Mouse (Mus musculus): ENCODE measurements around the gene Ephb1. TPM values are rescaled to one million over a fixed set of nuclear protein-coding genes. Genes with fewer than 3 reads are reported as not detected.

Ephb1 gene
- polyA plus RNA-seq, 1 experiment from 2014 or later = 0.66 TPM

- WGBS = 50% methylated on average over 11 of the region's 11 CpGs
- Histone ChIP-seq H3K9me3 (replicated peaks) (no peaks in the 10 kb centered on the region), H3K9ac (no peak overlapping the region), H3K4me2 (no peak overlapping the region), H3K4me1 (replicated peaks) (no peaks in the 10 kb centered on the region), H3K4me3 (no peak overlapping the region), H3K36me3 (no peaks in the 10 kb centered on the region), H3K27ac (ENCODE audit: poor library complexity, severe bottlenecking) (no peak overlapping the region), H3K27me3 (replicated peaks) (peaks cover 10% of the 10 kb centered on the region; the same call in 1 of the 2 replicates)
- ATAC-seq (ENCODE audit: insufficient number of reproducible peaks, low FRiP score) = no peak
These were observed 18.8 kb downstream of the Ephb1 start for GRCm38 (mm10) chr9:102335571-102336282.

GRCm38 (mm10) chr9:102330266-102331060, 24.0 kb downstream of the Ephb1 start:
- Histone ChIP-seq H3K4me2 (no peak overlapping the region), H3K9ac (no peak overlapping the region), H3K4me1 (replicated peaks) (no peaks in the 10 kb centered on the region), H3K36me3 (no peaks in the 10 kb centered on the region), H3K4me3 (no peak overlapping the region), H3K27ac (ENCODE audit: poor library complexity, severe bottlenecking) (no peak overlapping the region), H3K27me3 (replicated peaks) (0 out of 2 replicates have a peak, but pooled peaks cover 7% of the 10 kb centered on the region), H3K9me3 (replicated peaks) (no peaks in the 10 kb centered on the region)
- 86% methylated on average over 16 of the region's 16 CpGs for WGBS
- ATAC-seq (ENCODE audit: insufficient number of reproducible peaks, low FRiP score) = no peak

GRCm38 (mm10) chr9:102327625-102328150, 26.8 kb downstream of the Ephb1 start:
- no peak overlapping the region for H3K4me2 ChIP-seq
- 90% methylated on average over 4 of the region's 4 CpGs for WGBS

GRCm38 (mm10) chr9:102315436-102315835, 39.1 kb downstream of the Ephb1 start:
- H3K4me3 ChIP-seq = no peak overlapping the region

More at GRCm38 (mm10) chr9:102327625-102328150, 26.8 kb downstream of the Ephb1 start:
- H3K4me3 ChIP-seq = no peak overlapping the region
- no peak for ATAC-seq (ENCODE audit: insufficient number of reproducible peaks, low FRiP score)
- no peaks in the 10 kb centered on the region for H3K4me1 ChIP-seq (replicated peaks)
- H3K27me3 ChIP-seq (replicated peaks) = no peaks in the 10 kb centered on the region
- H3K9ac ChIP-seq = no peak overlapping the region
- H3K36me3 ChIP-seq = no peaks in the 10 kb centered on the region
- no peaks in the 10 kb centered on the region for H3K9me3 ChIP-seq (replicated peaks)
- no peak overlapping the region for H3K27ac ChIP-seq (ENCODE audit: poor library complexity, severe bottlenecking)

GRCm38 (mm10) chr9:102314795-102315194, 39.7 kb downstream of the Ephb1 start:
- H3K4me3 ChIP-seq = no peak overlapping the region
- no peak for ATAC-seq (ENCODE audit: insufficient number of reproducible peaks, low FRiP score)
- no peak overlapping the region for H3K4me2 ChIP-seq
- H3K9me3 ChIP-seq (replicated peaks) = peaks cover 3% of the 10 kb centered on the region; the same call in 1 of the 2 replicates
- 74% methylated on average over 1 of the region's 1 CpGs for WGBS
- no peaks in the 10 kb centered on the region for H3K4me1 ChIP-seq (replicated peaks)
- H3K9ac ChIP-seq = no peak overlapping the region
- H3K36me3 ChIP-seq = no peaks in the 10 kb centered on the region
- no peak overlapping the region for H3K27ac ChIP-seq (ENCODE audit: poor library complexity, severe bottlenecking)
- 0 out of 2 replicates have a peak, but pooled peaks cover 6% of the 10 kb centered on the region for H3K27me3 ChIP-seq (replicated peaks)

More at GRCm38 (mm10) chr9:102315436-102315835, 39.1 kb downstream of the Ephb1 start:
- Histone ChIP-seq H3K27ac (ENCODE audit: poor library complexity, severe bottlenecking) (no peak overlapping the region), H3K9me3 (replicated peaks) (peaks cover 3% of the 10 kb centered on the region; the same call in 1 of the 2 replicates), H3K36me3 (no peaks in the 10 kb centered on the region), H3K4me2 (no peak overlapping the region), H3K9ac (no peak overlapping the region), H3K27me3 (replicated peaks) (0 out of 2 replicates have a peak, but pooled peaks cover 6% of the 10 kb centered on the region), H3K4me1 (replicated peaks) (no peaks in the 10 kb centered on the region)
- WGBS = 86% methylated on average over 6 of the region's 6 CpGs
- no peak for ATAC-seq (ENCODE audit: insufficient number of reproducible peaks, low FRiP score)

GRCm38 (mm10) chr9:102310431-102310830, 44.1 kb downstream of the Ephb1 start:
- Histone ChIP-seq H3K9me3 (replicated peaks) (peaks cover 3% of the 10 kb centered on the region; the same call in 1 of the 2 replicates), H3K27ac (ENCODE audit: poor library complexity, severe bottlenecking) (no peak overlapping the region), H3K9ac (no peak overlapping the region), H3K36me3 (no peaks in the 10 kb centered on the region), H3K4me3 (no peak overlapping the region), H3K27me3 (replicated peaks) (peaks cover 17% of the 10 kb centered on the region), H3K4me1 (replicated peaks) (peaks cover 10% of the 10 kb centered on the region; the same call in 1 of the 2 replicates), H3K4me2 (no peak overlapping the region)
- ATAC-seq (ENCODE audit: insufficient number of reproducible peaks, low FRiP score) = no peak
- WGBS = 45% methylated on average over 3 of the region's 3 CpGs

GRCm38 (mm10) chr9:102309278-102309677, 45.2 kb downstream of the Ephb1 start:
- 83% methylated on average over 7 of the region's 7 CpGs for WGBS
- Histone ChIP-seq H3K27ac (ENCODE audit: poor library complexity, severe bottlenecking) (no peak overlapping the region), H3K27me3 (replicated peaks) (peaks cover 17% of the 10 kb centered on the region), H3K4me3 (no peak overlapping the region), H3K4me2 (no peak overlapping the region), H3K36me3 (no peaks in the 10 kb centered on the region), H3K9ac (no peak overlapping the region), H3K4me1 (replicated peaks) (peaks cover 14% of the 10 kb centered on the region; the same call in 1 of the 2 replicates), H3K9me3 (replicated peaks) (peaks cover 3% of the 10 kb centered on the region; the same call in 1 of the 2 replicates)
- ATAC-seq (ENCODE audit: insufficient number of reproducible peaks, low FRiP score) = no peak

- peaks cover 18% of the 10 kb centered on the region for H3K27me3 ChIP-seq (replicated peaks)
- H3K9me3 ChIP-seq (replicated peaks) = peaks cover 3% of the 10 kb centered on the region; the same call in 1 of the 2 replicates
- H3K36me3 ChIP-seq = no peaks in the 10 kb centered on the region
- H3K4me3 ChIP-seq = no peak overlapping the region
- H3K9ac ChIP-seq = no peak overlapping the region
- WGBS = 66% methylated on average over 4 of the region's 4 CpGs
- ATAC-seq (ENCODE audit: insufficient number of reproducible peaks, low FRiP score) = no peak
- H3K4me2 ChIP-seq = no peak overlapping the region
- no peak overlapping the region for H3K27ac ChIP-seq (ENCODE audit: poor library complexity, severe bottlenecking)
- peaks cover 14% of the 10 kb centered on the region; the same call in 1 of the 2 replicates for H3K4me1 ChIP-seq (replicated peaks)
These were observed 46.8 kb downstream of the Ephb1 start for GRCm38 (mm10) chr9:102307656-102308055.

GRCm38 (mm10) chr9:102306645-102307415, 47.7 kb downstream of the Ephb1 start:
- ATAC-seq (ENCODE audit: insufficient number of reproducible peaks, low FRiP score) = no peak

GRCm38 (mm10) chr9:102305432-102306100, 48.9 kb downstream of the Ephb1 start:
- Histone ChIP-seq H3K4me2 (no peak overlapping the region), H3K4me3 (no peak overlapping the region), H3K9me3 (replicated peaks) (no peaks in the 10 kb centered on the region), H3K27ac (ENCODE audit: poor library complexity, severe bottlenecking) (no peak overlapping the region), H3K27me3 (replicated peaks) (peaks cover 29% of the 10 kb centered on the region), H3K36me3 (no peaks in the 10 kb centered on the region), H3K9ac (no peak overlapping the region), H3K4me1 (replicated peaks) (peaks cover 14% of the 10 kb centered on the region; the same call in 1 of the 2 replicates)
- WGBS = 80% methylated on average over 7 of the region's 7 CpGs
- no peak for ATAC-seq (ENCODE audit: insufficient number of reproducible peaks, low FRiP score)

More at GRCm38 (mm10) chr9:102306645-102307415, 47.7 kb downstream of the Ephb1 start:
- Histone ChIP-seq H3K4me3 (no peak overlapping the region), H3K9me3 (replicated peaks) (peaks cover 3% of the 10 kb centered on the region; the same call in 1 of the 2 replicates), H3K36me3 (no peaks in the 10 kb centered on the region), H3K4me1 (replicated peaks) (peaks cover 14% of the 10 kb centered on the region; the same call in 1 of the 2 replicates), H3K4me2 (no peak overlapping the region), H3K27ac (ENCODE audit: poor library complexity, severe bottlenecking) (no peak overlapping the region), H3K9ac (no peak overlapping the region), H3K27me3 (replicated peaks) (peaks cover 24% of the 10 kb centered on the region)
- WGBS = 68% methylated on average over 1 of the region's 1 CpGs
